Mouse (Mus musculus) heart, embryonic 12.5 days (tissue): Measurements from ENCODE around the gene Vmn1r208. TPM values are rescaled to one million over a fixed set of nuclear protein-coding genes. Genes with fewer than 3 reads are reported as not detected.
"Not testable (repeated sequence)": the region's sequence is repeated elsewhere in the genome, so short reads cannot be mapped to it uniquely, and the experiment has no call there.

Source experiments
- ATAC-seq: fragments of 200-750 bp; cut with Nextera tagmentation; 2 replicates; pipeline ENCODE4 v1.8.0; 2017; ENCODE audit warnings: moderate TSS enrichment, moderate library complexity; ENCODE audit not compliant: insufficient number of reproducible peaks, low FRiP score
- H3K27ac ChIP-seq: fragments of 300-500 bp; sonication (generic); 2 replicates; pipeline ENCODE4 v1.5.1; 2016; ENCODE audit warnings: mild to moderate bottlenecking, moderate library complexity; ENCODE audit not compliant: poor library complexity, severe bottlenecking
- H3K27me3 ChIP-seq: fragments of 300-500 bp; sonication (generic); replicated peaks from 2 replicates; pipeline ENCODE4 v1.6.1; 2016; ENCODE audit warnings: mild to moderate bottlenecking, moderate library complexity
- H3K36me3 ChIP-seq: fragments of 300-500 bp; sonication (generic); 2 replicates; pipeline ENCODE4 v1.6.1; 2016; ENCODE audit warnings: mild to moderate bottlenecking, moderate library complexity
- H3K4me1 ChIP-seq: fragments of 300-500 bp; sonication (generic); replicated peaks from 2 replicates; pipeline ENCODE4 v1.6.1; 2016; ENCODE audit warnings: mild to moderate bottlenecking
- H3K4me2 ChIP-seq: fragments of 300-500 bp; sonication (generic); 2 replicates; pipeline ENCODE4 v1.6.1; 2016; ENCODE audit warnings: mild to moderate bottlenecking, moderate library complexity
- H3K4me3 ChIP-seq: fragments of 300-500 bp; sonication (generic); 2 replicates; pipeline ENCODE4 v1.5.1; 2016; ENCODE audit warnings: mild to moderate bottlenecking
- H3K9ac ChIP-seq: fragments of 300-500 bp; sonication (generic); 2 replicates; pipeline ENCODE4 v1.6.1; 2016; ENCODE audit warnings: mild to moderate bottlenecking, moderate library complexity
- H3K9me3 ChIP-seq: fragments of 300-500 bp; sonication (generic); replicated peaks from 2 replicates; pipeline ENCODE4 v1.6.1; 2016; ENCODE audit warnings: mild to moderate bottlenecking, moderate library complexity
- WGBS: fragments of 180-500 bp; shearing (Covaris S2); methylation state at CpG from one replicate; pipeline ENCODE4 v1.1.7; 2016; 5-methylcytosine and 5-hydroxymethylcytosine counted together
- polyA plus RNA-seq: library from polyadenylated mRNA; unstranded; fragments of >200 nt; fragmentation: Nextera tagmentation; extraction: Ambion mirVana; gene quantifications from 2 replicates; pipeline ENCODE4 v1.2.1, GENCODE M21; 2016

Gene Vmn1r208
- not detected in 2 replicates for polyA plus RNA-seq

GRCm38 (mm10) chr13:22777300-22777699 lies at the start of gene Vmn1r208:
TSS of gene Vmn1r208 (minus strand) at chr13:22777400.
- WGBS, result no CpG with 5 or more reads among the region's 7 CpGs
- H3K36me3 ChIP-seq, H3K4me1 ChIP-seq, H3K9ac ChIP-seq, H3K27ac ChIP-seq, H3K4me2 ChIP-seq, ATAC-seq, H3K27me3 ChIP-seq, H3K4me3 ChIP-seq, H3K9me3 ChIP-seq: not testable (repeated sequence)

GRCm38 (mm10) chr13:22821601-22822000 lies 44.4 kb upstream of the Vmn1r208 start:
- WGBS, result 70% methylated on average over 1 of the region's 1 CpGs
- not testable (repeated sequence) for ATAC-seq, H3K36me3 ChIP-seq

GRCm38 (mm10) chr13:22809582-22809981 lies 32.4 kb upstream of the Vmn1r208 start, which contains the start of gene Vmn1r209:
TSS of gene Vmn1r209 (minus strand) at chr13:22809682.
- not testable (repeated sequence) for H3K9ac ChIP-seq, H3K4me1 ChIP-seq, H3K27ac ChIP-seq, H3K27me3 ChIP-seq, H3K9me3 ChIP-seq, H3K4me3 ChIP-seq, ATAC-seq, H3K36me3 ChIP-seq, H3K4me2 ChIP-seq

More at GRCm38 (mm10) chr13:22821601-22822000, 44.4 kb upstream of the Vmn1r208 start:
- H3K27ac ChIP-seq, H3K9me3 ChIP-seq, H3K4me1 ChIP-seq, H3K4me2 ChIP-seq, H3K4me3 ChIP-seq, H3K27me3 ChIP-seq, H3K9ac ChIP-seq: not testable (repeated sequence)

- H3K27ac ChIP-seq, H3K27me3 ChIP-seq, ATAC-seq, H3K36me3 ChIP-seq, H3K4me2 ChIP-seq, H3K9me3 ChIP-seq, H3K4me3 ChIP-seq, H3K9ac ChIP-seq, H3K4me1 ChIP-seq: not testable (repeated sequence)
- 76% methylated on average over 3 of the region's 3 CpGs for WGBS
These were observed 10.9 kb upstream of the Vmn1r208 start for GRCm38 (mm10) chr13:22788096-22788495.

- not testable (repeated sequence) for H3K9ac ChIP-seq, H3K27ac ChIP-seq, ATAC-seq, H3K9me3 ChIP-seq, H3K4me1 ChIP-seq, H3K36me3 ChIP-seq, H3K27me3 ChIP-seq, H3K4me3 ChIP-seq, H3K4me2 ChIP-seq
These were observed 7.0 kb upstream of the Vmn1r208 start for GRCm38 (mm10) chr13:22784159-22784558.

- not testable (repeated sequence) for H3K9ac ChIP-seq, H3K4me2 ChIP-seq, H3K27ac ChIP-seq, H3K4me3 ChIP-seq, ATAC-seq, H3K27me3 ChIP-seq, H3K4me1 ChIP-seq, H3K9me3 ChIP-seq, H3K36me3 ChIP-seq
- 69% methylated on average over 1 of the region's 2 CpGs for WGBS
These were observed 5.6 kb downstream of the Vmn1r208 start for GRCm38 (mm10) chr13:22771592-22771991.

- H3K27me3 ChIP-seq, result no peaks in the 10 kb centered on the region
- H3K4me3 ChIP-seq, result no peak overlapping the region
- no peak for ATAC-seq
- H3K4me1 ChIP-seq, result no peaks in the 10 kb centered on the region
- H3K27ac ChIP-seq, result no peak overlapping the region
- no peaks in the 10 kb centered on the region for H3K9me3 ChIP-seq
- no peak overlapping the region for H3K4me2 ChIP-seq
- no peaks in the 10 kb centered on the region for H3K36me3 ChIP-seq
- no peak overlapping the region for H3K9ac ChIP-seq
These were observed 29.7 kb downstream of the Vmn1r208 start for GRCm38 (mm10) chr13:22747524-22747923.

- not testable (repeated sequence) for H3K27me3 ChIP-seq, H3K4me2 ChIP-seq, H3K27ac ChIP-seq, H3K4me3 ChIP-seq, ATAC-seq, H3K9me3 ChIP-seq, H3K36me3 ChIP-seq, H3K4me1 ChIP-seq, H3K9ac ChIP-seq
These were observed 47.7 kb downstream of the Vmn1r208 start, which contains the start of gene Vmn1r207-ps for GRCm38 (mm10) chr13:22729529-22729928. TSS of gene Vmn1r207-ps (minus strand) at chr13:22729629.

Other genes with a start within 250 kb of the Vmn1r208 start
- gene Vmn1r204, start 224.2 kb downstream of the Vmn1r208 start, polyA plus RNA-seq, result not detected in 2 replicates
- gene Vmn1r205, start 184.4 kb downstream of the Vmn1r208 start, polyA plus RNA-seq, result not detected in 2 replicates
- not detected in 2 replicates for gene Vmn1r206, start 153.1 kb downstream of the Vmn1r208 start, polyA plus RNA-seq
- not detected in 2 replicates for gene Vmn1r207-ps, start 47.8 kb downstream of the Vmn1r208 start, polyA plus RNA-seq
- gene Vmn1r209, start 32.3 kb upstream of the Vmn1r208 start, polyA plus RNA-seq, result not detected in 2 replicates
- gene Vmn1r210, start 53.9 kb upstream of the Vmn1r208 start, polyA plus RNA-seq, result not detected in 2 replicates
- not detected in 2 replicates for gene Vmn1r211, start 80.2 kb upstream of the Vmn1r208 start, polyA plus RNA-seq
- gene Vmn1r212, start 106.8 kb upstream of the Vmn1r208 start, polyA plus RNA-seq, result not detected in 2 replicates
- gene Vmn1r213, start 230.3 kb upstream of the Vmn1r208 start, polyA plus RNA-seq, result not detected in 2 replicates